Mouse (Mus musculus): ENCODE results near the gene Tex38.

The Tex38 gene

GRCm38 (mm10) chr4:115775056-115775455, 5.8 kb downstream of the Tex38 start:
- DNase-seq (ENCODE audit: low read depth, low spot score): no peak

GRCm38 (mm10) chr4:115767647-115768467, 13.0 kb downstream of the Tex38 start:
- DNase-seq (ENCODE audit: low read depth, low spot score): no peak

GRCm38 (mm10) chr4:115764581-115764980, 16.2 kb downstream of the Tex38 start:
- DNase-seq (ENCODE audit: low read depth, low spot score): no peak

- no peak for DNase-seq (ENCODE audit: low read depth, low spot score)
These were observed 19.6 kb downstream of the Tex38 start for GRCm38 (mm10) chr4:115761206-115761605.

- DNase-seq (ENCODE audit: low read depth, low spot score): no peak
These were observed 26.0 kb downstream of the Tex38 start for GRCm38 (mm10) chr4:115754851-115755250.

- DNase-seq (ENCODE audit: low read depth, low spot score): no peak
These were observed 26.7 kb downstream of the Tex38 start for GRCm38 (mm10) chr4:115754101-115754500.

GRCm38 (mm10) chr4:115749336-115749735, 31.5 kb downstream of the Tex38 start:
- DNase-seq (ENCODE audit: low read depth, low spot score): no peak

- DNase-seq (ENCODE audit: low read depth, low spot score): no peak
These were observed 32.6 kb downstream of the Tex38 start for GRCm38 (mm10) chr4:115748181-115748580.

GRCm38 (mm10) chr4:115743096-115743495, 37.7 kb downstream of the Tex38 start:
- no peak for DNase-seq (ENCODE audit: low read depth, low spot score)

- DNase-seq (ENCODE audit: low read depth, low spot score): no peak
These were observed 38.2 kb downstream of the Tex38 start for GRCm38 (mm10) chr4:115742658-115743057.

- DNase-seq (ENCODE audit: low read depth, low spot score): no peak
These were observed 42.3 kb downstream of the Tex38 start for GRCm38 (mm10) chr4:115738481-115738985.

- peak; percentile 95 for DNase-seq (ENCODE audit: low read depth, low spot score)
These were observed 43.2 kb downstream of the Tex38 start, which contains the start of gene Efcab14 for GRCm38 (mm10) chr4:115737551-115738041. Gene Efcab14, plus strand, starts transcription at chr4:115737744.

- DNase-seq (ENCODE audit: low read depth, low spot score): no peak
These were observed 46.0 kb downstream of the Tex38 start for GRCm38 (mm10) chr4:115734867-115735266.

GRCm38 (mm10) chr4:115733746-115734145, 47.1 kb downstream of the Tex38 start:
- no peak for DNase-seq (ENCODE audit: low read depth, low spot score)

GRCm38 (mm10) chr4:115732223-115732818, 48.5 kb downstream of the Tex38 start:
- no peak for DNase-seq (ENCODE audit: low read depth, low spot score)

GRCm38 (mm10) chr4:115731588-115732222, 49.1 kb downstream of the Tex38 start:
- DNase-seq (ENCODE audit: low read depth, low spot score): peak; percentile 22

Measured in WW6 (cell line).